Mouse (Mus musculus): Measurements from ENCODE around the gene Hexim1. TPM values are rescaled to one million over a fixed set of nuclear protein-coding genes. Genes with fewer than 3 reads are reported as not detected.

The Hexim1 gene
- total and polyA plus RNA-seq, 3 experiments, result 20.2 to 51.8 (median 25.9) TPM

DNA sequence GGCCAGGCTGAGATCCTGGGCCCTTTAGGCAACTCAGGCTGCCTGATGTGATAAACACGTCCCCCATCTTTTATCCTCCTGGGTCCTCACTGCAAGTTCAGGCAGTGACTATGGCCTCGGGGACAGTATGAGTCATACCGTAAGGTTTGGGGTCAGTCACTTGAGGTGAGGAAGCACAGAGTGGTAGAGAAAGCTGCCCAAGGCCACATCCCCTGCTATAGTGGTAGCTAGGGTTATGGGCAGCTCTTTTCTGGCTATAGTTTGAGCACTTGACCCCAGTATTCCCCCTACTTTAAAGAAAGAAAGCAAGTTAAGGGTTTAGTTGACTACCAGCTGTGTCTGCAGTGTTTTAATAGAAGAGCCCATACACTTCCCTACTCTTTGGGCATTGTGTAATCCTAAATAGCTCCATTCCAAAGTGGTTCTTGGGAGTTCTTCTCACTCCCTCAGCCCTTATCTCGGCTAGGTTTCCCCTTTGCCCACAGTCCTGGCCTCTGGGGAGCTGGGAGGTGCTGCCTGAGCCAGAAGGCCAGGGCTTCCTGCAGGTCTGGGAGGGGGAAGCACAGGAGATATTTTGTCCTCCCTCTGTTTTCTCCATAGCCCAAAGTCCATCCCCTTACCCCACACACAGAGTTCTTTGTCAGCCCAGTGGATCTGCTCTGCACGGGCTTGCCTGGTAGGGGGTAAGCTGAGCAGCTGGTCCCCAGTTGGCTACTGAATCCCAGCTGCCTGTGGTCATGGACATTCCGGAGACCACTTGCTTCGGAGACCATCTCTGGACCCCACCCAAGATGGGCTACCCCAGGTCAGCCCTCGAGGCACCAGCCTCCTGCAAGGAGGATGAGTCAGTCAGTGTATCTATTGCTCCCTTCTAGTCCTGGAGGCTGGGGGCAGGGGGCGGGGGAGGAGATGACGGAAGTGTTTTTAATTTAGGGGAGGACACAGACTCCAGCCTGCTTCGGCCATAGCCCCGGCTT lies 28.6 kb downstream of the Hexim1 start (continued):
- TF ChIP-seq JUN (IDR thresholded peaks at IDR 0.05; ENCODE audit: insufficient read depth, low read depth, low read length), result peak; percentile 76
- peak; percentile 96 for TF ChIP-seq CHD1 (IDR thresholded peaks at IDR 0.05; ENCODE audit: low read depth, low read length)
- TF ChIP-seq POLR2AphosphoS2 (IDR thresholded peaks at IDR 0.05; ENCODE audit: low read depth, low read length), result no peak

DNA sequence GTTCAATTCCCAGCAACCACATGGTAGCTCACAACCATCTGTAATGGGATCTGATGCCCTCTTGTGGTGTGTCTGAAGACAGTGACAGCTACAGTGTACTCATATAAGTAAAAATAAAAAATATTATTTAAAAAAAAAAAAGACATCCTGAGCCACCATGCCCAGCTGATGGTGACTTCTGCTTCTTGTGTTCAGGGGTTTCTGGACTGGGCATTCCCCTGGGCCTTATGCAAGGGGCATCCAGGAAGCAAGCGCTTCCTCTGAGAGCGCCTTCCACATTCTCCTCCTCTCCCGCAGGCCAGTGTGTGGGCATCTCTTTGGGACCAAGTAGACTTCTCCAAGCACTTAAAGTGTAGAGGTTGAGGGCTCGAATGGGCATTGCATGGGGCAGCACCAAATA lies 30.4 kb downstream of the Hexim1 start:
- H3K4me3 ChIP-seq (replicated peaks in 1 of 3; ENCODE audit: low read depth in 2 of 3, low read length in 2 of 3, poor library complexity in 1 of 3), result no peak overlapping the region
- H3K9me3 ChIP-seq (replicated peaks; ENCODE audit: low read length), result no peaks in the 10 kb centered on the region
- dilution Hi-C loops (cut with MboI; ENCODE audit: extremely low pct_ligation_motif_present, extremely low pct_unique_long_range_greater_than_20kb, low sequenced_read_pairs), result no loop called here

DNA sequence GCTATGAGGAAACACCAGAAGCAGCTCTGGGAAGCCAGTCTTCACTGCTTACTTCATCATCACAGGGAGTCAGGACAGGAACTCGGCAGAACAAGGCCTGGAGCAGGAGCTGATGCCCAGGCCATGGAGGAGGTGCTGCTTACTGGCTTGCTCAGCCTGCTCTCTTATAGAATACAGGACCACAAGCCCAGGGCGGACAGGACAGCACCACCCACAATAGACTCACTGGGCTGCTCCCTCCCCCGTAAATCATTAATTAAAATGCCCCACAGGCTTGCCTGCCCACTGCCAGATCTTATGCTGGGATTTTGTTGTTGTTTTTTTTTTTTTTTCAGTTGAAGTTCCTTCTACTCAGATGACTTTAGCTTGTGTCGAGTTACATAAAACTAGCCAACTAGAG lies 31.7 kb downstream of the Hexim1 start:
- H3K4me1 ChIP-seq (ENCODE audit: control insufficient read depth in 1 of 2, insufficient read depth in 2 of 2), result peaks cover 19 to 43% of the 10 kb centered on the region in 2 experiments
- H3K4me2 ChIP-seq (ENCODE audit: insufficient read depth, low read depth, poor library complexity, severe bottlenecking), result no peak overlapping the region
- no peak overlapping the region for H3K9ac ChIP-seq (ENCODE audit: insufficient read depth, low read depth)
- DNase-seq (ENCODE audit: extremely low read depth), result no peak
- in situ Hi-C loops (cut with MboI; ENCODE audit: low pct_ligation_motif_present, low pct_unique_long_range_greater_than_20kb, low sequenced_read_pairs) (no loop called here), dilution Hi-C loops (cut with MboI; ENCODE audit: extremely low pct_ligation_motif_present, extremely low pct_unique_long_range_greater_than_20kb, low sequenced_read_pairs) (no loop called here)
- no peak for TF ChIP-seq NELFE (IDR thresholded peaks at IDR 0.05; ENCODE audit: low read depth, low read length)
- no peak for TF ChIP-seq MYC (IDR thresholded peaks at IDR 0.05; ENCODE audit: low read depth, low read length)
- TF ChIP-seq JUND (conservative IDR thresholded peaks at IDR 0.05; ENCODE audit: low read depth, low read length), result no peak
- no peak for TF ChIP-seq PAX5 (IDR thresholded peaks at IDR 0.05; ENCODE audit: low read length)
- TF ChIP-seq ZC3H11A (IDR thresholded peaks at IDR 0.05; ENCODE audit: low read depth, low read length), result no peak
- no peak for TF ChIP-seq MEF2A (IDR thresholded peaks at IDR 0.05; ENCODE audit: borderline replicate concordance, low read depth, low read length)
- no peak for TF ChIP-seq UBTF (IDR thresholded peaks at IDR 0.05; ENCODE audit: low read depth, low read length)
- TF ChIP-seq BHLHE40 (IDR thresholded peaks at IDR 0.05; ENCODE audit: low read depth, low read length), result no peak
- no peak for TF ChIP-seq MXI1 (IDR thresholded peaks at IDR 0.05; ENCODE audit: low read depth, low read length)
- TF ChIP-seq TBP (conservative IDR thresholded peaks at IDR 0.05; ENCODE audit: low read depth, low read length), result no peak
- TF ChIP-seq SIN3A (IDR thresholded peaks at IDR 0.05; ENCODE audit: low read length), result no peak
- no peak for TF ChIP-seq MAX (IDR thresholded peaks at IDR 0.05; ENCODE audit: low read length)
- no peak for TF ChIP-seq RAD21 (IDR thresholded peaks at IDR 0.05; ENCODE audit: low read depth, low read length)
- no peak for TF ChIP-seq ETS1 (conservative IDR thresholded peaks at IDR 0.05; ENCODE audit: low read depth, low read length)
- no peak for TF ChIP-seq USF1 (IDR thresholded peaks at IDR 0.05; ENCODE audit: low read depth, low read length)
- TF ChIP-seq ZKSCAN1 (IDR thresholded peaks at IDR 0.05; ENCODE audit: borderline replicate concordance, low read depth, low read length), result no peak
- TF ChIP-seq CHD2 (IDR thresholded peaks at IDR 0.05; ENCODE audit: low read length), result no peak
- H3K27ac ChIP-seq (ENCODE audit: insufficient read depth, low read depth), result no peak overlapping the region
- H3K79me2 ChIP-seq (replicated peaks; ENCODE audit: control insufficient read depth, extremely low read depth, insufficient read depth, poor library complexity, severe bottlenecking), result no peaks in the 10 kb centered on the region
- H3K36me3 ChIP-seq (replicated peaks in 1 of 2; ENCODE audit: control insufficient read depth in 1 of 2, insufficient read depth in 1 of 2, low read length in 1 of 2), result no peaks in the 10 kb centered on the region
- H3K27me3 ChIP-seq (replicated peaks), result no peaks in the 10 kb centered on the region
- no peak overlapping the region for H3K4me3 ChIP-seq (replicated peaks in 1 of 3; ENCODE audit: low read depth in 2 of 3, low read length in 2 of 3, poor library complexity in 1 of 3)
- H3K9me3 ChIP-seq (replicated peaks; ENCODE audit: low read length), result no peaks in the 10 kb centered on the region

More for the DNA sequence above, 30.4 kb downstream of the Hexim1 start:
- Histone ChIP-seq H3K9ac (ENCODE audit: insufficient read depth, low read depth) (no peak overlapping the region), H3K36me3 (replicated peaks in 1 of 2; ENCODE audit: control insufficient read depth in 1 of 2, insufficient read depth in 1 of 2, low read length in 1 of 2) (peaks cover 0 to 5% of the 10 kb centered on the region in 2 experiments), H3K4me2 (ENCODE audit: insufficient read depth, low read depth, poor library complexity, severe bottlenecking) (no peak overlapping the region), H3K27me3 (replicated peaks) (no peaks in the 10 kb centered on the region), H3K79me2 (replicated peaks; ENCODE audit: control insufficient read depth, extremely low read depth, insufficient read depth, poor library complexity, severe bottlenecking) (no peaks in the 10 kb centered on the region), H3K4me1 (ENCODE audit: control insufficient read depth in 1 of 2, insufficient read depth in 2 of 2) (peaks cover 30 to 55% of the 10 kb centered on the region in 2 experiments), H3K27ac (ENCODE audit: insufficient read depth, low read depth) (no peak overlapping the region)
- TF ChIP-seq CTCF (conservative IDR thresholded peaks at IDR 0.05 in 1 of 2, IDR thresholded peaks at IDR 0.05 in 1 of 2; ENCODE audit: low read depth in 2 of 2, low read length in 2 of 2), result peak in 1 of 2 experiments; percentile 19; a peak in 1 of 4 replicates
- TF ChIP-seq MXI1 (IDR thresholded peaks at IDR 0.05; ENCODE audit: low read depth, low read length), result no peak
- no peak for TF ChIP-seq GABPA (IDR thresholded peaks at IDR 0.05; ENCODE audit: insufficient replicate concordance, low read depth, low read length)
- no peak for TF ChIP-seq POLR2AphosphoS2 (IDR thresholded peaks at IDR 0.05; ENCODE audit: low read depth, low read length)
- no peak for TF ChIP-seq JUN (IDR thresholded peaks at IDR 0.05; ENCODE audit: insufficient read depth, low read depth, low read length)
- TF ChIP-seq JUND (conservative IDR thresholded peaks at IDR 0.05; ENCODE audit: low read depth, low read length), result no peak
- TF ChIP-seq IRF4 (IDR thresholded peaks at IDR 0.05; ENCODE audit: low read depth, low read length), result no peak
- no peak for TF ChIP-seq ELF1 (IDR thresholded peaks at IDR 0.05; ENCODE audit: low read depth, low read length)
- TF ChIP-seq POLR2A (IDR thresholded peaks at IDR 0.05; ENCODE audit: low read depth, low read length), result no peak
- peak; percentile 65 for TF ChIP-seq ZNF384 (IDR thresholded peaks at IDR 0.05; ENCODE audit: low read depth, low read length)
- no peak; the same call in 1 of the 2 replicates for TF ChIP-seq RAD21 (IDR thresholded peaks at IDR 0.05; ENCODE audit: low read depth, low read length)
- no peak for TF ChIP-seq CHD1 (IDR thresholded peaks at IDR 0.05; ENCODE audit: low read depth, low read length)
- DNase-seq (ENCODE audit: extremely low read depth), result no peak
- in situ Hi-C loops (cut with MboI; ENCODE audit: low pct_ligation_motif_present, low pct_unique_long_range_greater_than_20kb, low sequenced_read_pairs), result no loop called here

Data from CH12.LX (cell line).